Mouse (Mus musculus): ENCODE measurements around the gene Hcn3. TPM values are rescaled to one million over a fixed set of nuclear protein-coding genes. Genes with fewer than 3 reads are reported as not detected.
A peak's percentile ranks its signal among the peaks of the same experiment; 100 is the strongest.

Gene Hcn3
- polyA plus RNA-seq, 1 experiment, result 0.10 TPM

DNA sequence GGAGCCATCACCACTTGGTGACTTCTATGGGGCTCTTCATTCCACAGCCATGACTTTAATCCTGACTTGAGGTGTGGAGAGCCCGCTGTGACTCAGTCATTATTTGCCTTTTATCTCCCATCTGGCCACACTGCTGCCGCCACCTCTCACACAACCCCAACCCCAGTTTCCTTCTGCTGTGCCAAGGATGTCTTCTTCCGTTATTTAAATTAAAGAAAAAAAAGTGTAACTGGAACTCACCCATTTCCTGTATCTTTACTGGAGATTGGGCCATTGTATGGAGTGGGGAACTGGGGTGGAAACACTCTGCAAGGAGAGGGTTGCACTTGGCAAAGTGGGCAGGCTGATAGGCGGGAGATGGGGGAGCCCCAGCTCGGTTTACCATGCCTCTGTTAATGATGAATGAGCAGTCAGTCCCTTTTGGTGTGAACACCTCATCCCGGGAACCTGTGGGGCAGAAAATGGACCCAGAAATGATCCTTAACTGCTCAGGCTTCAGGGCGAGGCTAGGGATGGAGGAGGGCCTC lies 22.6 kb upstream of the Hcn3 start:
- no peak overlapping the region for H3K4me2 ChIP-seq (ENCODE audit: low read depth)
- H3K27me3 ChIP-seq (ENCODE audit: control insufficient read depth, insufficient read depth, insufficient read length), result no peaks in the 10 kb centered on the region
- H3K36me3 ChIP-seq (ENCODE audit: control insufficient read depth, insufficient read depth), result no peaks in the 10 kb centered on the region
- peaks cover 14% of the 10 kb centered on the region for H3K79me2 ChIP-seq (ENCODE audit: control insufficient read depth, insufficient read depth)
- peak overlapping the region; percentile 8 for H3ac ChIP-seq (ENCODE audit: control insufficient read depth, insufficient read length)
- peak overlapping the region; percentile 35 for H3K4me3 ChIP-seq
- no peak for TF ChIP-seq MYOD1 (IDR thresholded peaks at IDR 0.05; ENCODE audit: control insufficient read depth in 1 of 3, insufficient read length in 2 of 3, low read depth in 2 of 3)
- TF ChIP-seq MYOG (IDR thresholded peaks at IDR 0.05; ENCODE audit: control insufficient read depth in 1 of 3, insufficient read depth in 1 of 3, insufficient read length in 2 of 3, low read depth in 2 of 3), result no peak
- no peak for TF ChIP-seq CEBPB (IDR thresholded peaks at IDR 0.05; ENCODE audit: insufficient read depth, poor library complexity, severe bottlenecking)

DNA sequence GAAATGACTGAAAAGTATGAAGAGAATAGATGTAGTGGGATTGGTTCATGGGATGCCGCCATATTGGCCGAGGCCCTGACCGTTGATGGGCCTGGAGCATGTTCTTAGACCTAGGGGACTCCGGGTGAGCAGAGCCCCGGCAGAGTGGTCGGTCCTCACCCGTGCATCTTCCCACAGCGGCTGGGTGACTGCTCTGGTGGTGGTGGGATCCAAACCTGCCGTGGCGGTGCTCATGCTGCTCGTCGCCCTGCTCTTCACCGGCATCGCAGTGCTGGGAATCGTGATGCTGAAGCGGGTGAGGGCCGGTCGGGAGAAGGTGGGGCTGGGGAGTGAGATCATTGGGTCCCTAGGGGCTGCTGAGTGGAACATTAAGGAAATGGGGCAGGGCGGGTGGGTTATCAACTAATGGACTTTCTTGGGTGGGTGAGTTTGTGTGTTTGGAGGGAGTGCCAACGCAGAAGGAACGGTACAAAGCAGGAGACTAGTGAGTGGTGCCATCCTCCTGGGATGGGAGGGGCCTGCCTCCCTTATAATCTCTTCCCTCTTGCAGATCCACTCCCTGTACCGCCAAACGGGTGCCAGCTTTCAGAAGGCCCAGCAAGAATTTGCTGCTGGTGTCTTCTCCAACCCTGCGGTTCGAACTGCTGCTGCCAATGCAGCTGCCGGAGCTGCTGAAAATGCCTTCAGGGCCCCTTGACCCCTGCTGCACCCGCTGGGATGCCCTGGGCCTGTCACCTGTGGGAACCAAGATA lies 21.9 kb upstream of the Hcn3 start:
- H3K79me2 ChIP-seq (ENCODE audit: control insufficient read depth, insufficient read depth), result peaks cover 14% of the 10 kb centered on the region
- H3K4me2 ChIP-seq (ENCODE audit: low read depth), result no peak overlapping the region
- no peak for TF ChIP-seq SRF (IDR thresholded peaks at IDR 0.05; ENCODE audit: control insufficient read depth, insufficient read length, low read depth)
- H3K36me3 ChIP-seq (ENCODE audit: control insufficient read depth, insufficient read depth), result no peaks in the 10 kb centered on the region
- H3K27me3 ChIP-seq (ENCODE audit: control insufficient read depth, insufficient read depth, insufficient read length), result no peaks in the 10 kb centered on the region
- H3ac ChIP-seq (ENCODE audit: control insufficient read depth, insufficient read length), result no peak overlapping the region
- no peak overlapping the region for H3K4me3 ChIP-seq

- Histone ChIP-seq H3K4me3 (no peak overlapping the region), H3K27me3 (ENCODE audit: control insufficient read depth, insufficient read depth, insufficient read length) (no peaks in the 10 kb centered on the region), H3ac (ENCODE audit: control insufficient read depth, insufficient read length) (no peak overlapping the region), H3K36me3 (ENCODE audit: control insufficient read depth, insufficient read depth) (peaks cover 17% of the 10 kb centered on the region), H3K4me2 (ENCODE audit: low read depth) (no peak overlapping the region), H3K79me2 (ENCODE audit: control insufficient read depth, insufficient read depth) (peaks cover 14% of the 10 kb centered on the region)
- TF ChIP-seq CEBPB (IDR thresholded peaks at IDR 0.05; ENCODE audit: insufficient read depth, poor library complexity, severe bottlenecking) (no peak), TCF12 (IDR thresholded peaks at IDR 0.05; ENCODE audit: insufficient read depth, poor library complexity, severe bottlenecking) (no peak), MAX (IDR thresholded peaks at IDR 0.05; ENCODE audit: low read depth) (no peak), E2F4 (IDR thresholded peaks at IDR 0.05; ENCODE audit: insufficient read depth) (no peak), POLR2A (IDR thresholded peaks at IDR 0.05; ENCODE audit: insufficient read length, low read depth) (no peak), POLR2AphosphoS2 (IDR thresholded peaks at IDR 0.05; ENCODE audit: insufficient read length, low read depth) (no peak), SRF (IDR thresholded peaks at IDR 0.05; ENCODE audit: control insufficient read depth, insufficient read length, low read depth) (no peak), USF1 (IDR thresholded peaks at IDR 0.05; ENCODE audit: low read depth) (no peak), TCF3 (IDR thresholded peaks at IDR 0.05; ENCODE audit: insufficient read length, low read depth) (no peak), MYOD1 (IDR thresholded peaks at IDR 0.05; ENCODE audit: control insufficient read depth in 1 of 3, insufficient read length in 2 of 3, low read depth in 2 of 3) (no peak), MYOG (IDR thresholded peaks at IDR 0.05; ENCODE audit: control insufficient read depth in 1 of 3, insufficient read depth in 1 of 3, insufficient read length in 2 of 3, low read depth in 2 of 3) (no peak), REST (IDR thresholded peaks at IDR 0.05; ENCODE audit: insufficient read depth, insufficient read length) (no peak)
Measured at GRCm38 (mm10) chr3:89179056-89179455, 19.1 kb upstream of the Hcn3 start.

- TF ChIP-seq CEBPB (IDR thresholded peaks at IDR 0.05; ENCODE audit: insufficient read depth, poor library complexity, severe bottlenecking) (no peak), SRF (IDR thresholded peaks at IDR 0.05; ENCODE audit: control insufficient read depth, insufficient read length, low read depth) (no peak), MAX (IDR thresholded peaks at IDR 0.05; ENCODE audit: low read depth) (no peak), POLR2A (IDR thresholded peaks at IDR 0.05; ENCODE audit: insufficient read length, low read depth) (peak; percentile 8)
- H3K4me3 ChIP-seq, result peak overlapping the region; percentile 87
- peaks cover 27% of the 10 kb centered on the region for H3K36me3 ChIP-seq (ENCODE audit: control insufficient read depth, insufficient read depth)
- H3ac ChIP-seq (ENCODE audit: control insufficient read depth, insufficient read length), result peak overlapping the region; percentile 36
- H3K27me3 ChIP-seq (ENCODE audit: control insufficient read depth, insufficient read depth, insufficient read length), result no peaks in the 10 kb centered on the region
- peak overlapping the region; percentile 93 for H3K4me2 ChIP-seq (ENCODE audit: low read depth)
- peaks cover 14% of the 10 kb centered on the region for H3K79me2 ChIP-seq (ENCODE audit: control insufficient read depth, insufficient read depth)
Measured at GRCm38 (mm10) chr3:89178107-89178385, 18.1 kb upstream of the Hcn3 start.

DNA sequence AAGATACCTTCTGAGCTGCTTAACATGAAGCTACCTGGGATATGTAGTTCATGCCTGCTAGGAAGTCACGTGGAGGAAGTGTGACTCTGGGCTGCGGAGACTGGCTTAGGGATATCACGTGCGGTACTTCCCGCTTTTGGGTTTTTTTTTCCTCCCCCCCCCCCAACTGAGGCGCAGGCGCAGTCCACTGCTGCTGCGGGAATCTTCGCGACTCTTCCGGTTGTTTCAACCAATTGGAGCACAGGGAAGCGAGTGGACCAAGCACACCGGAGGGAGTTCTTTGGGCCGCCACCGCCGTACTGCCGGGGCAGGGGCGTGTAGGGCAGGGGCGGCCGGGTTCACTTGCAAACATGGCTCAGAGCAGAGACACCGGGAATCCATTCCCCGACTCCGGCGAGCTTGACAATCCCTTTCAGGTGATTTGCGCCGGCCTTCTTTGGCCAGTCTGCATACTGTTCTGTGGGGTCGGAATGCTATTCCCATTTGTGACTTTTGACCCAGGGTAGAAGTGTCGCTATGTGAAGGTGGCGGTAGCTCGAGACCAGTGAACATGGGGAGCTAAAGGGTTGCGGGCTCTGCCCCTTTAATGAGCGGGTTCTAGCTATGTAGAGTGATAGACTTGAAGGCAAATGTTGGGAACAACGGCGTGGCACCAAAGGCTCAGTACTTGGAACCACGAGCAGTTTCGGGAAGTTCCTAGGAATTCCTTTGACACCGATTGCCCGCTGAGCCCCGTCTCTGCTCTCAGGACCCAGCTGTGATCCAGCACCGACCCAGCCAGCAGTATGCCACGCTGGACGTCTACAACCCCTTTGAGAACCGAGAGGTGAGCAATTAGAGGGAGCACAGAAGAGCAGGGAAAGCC lies 17.5 kb upstream of the Hcn3 start, which contains the start of gene Scamp3:
TSS of gene Scamp3 (plus strand) at position 232 of the 865 bp plus-strand sequence.
- Histone ChIP-seq H3K27me3 (ENCODE audit: control insufficient read depth, insufficient read depth, insufficient read length) (no peaks in the 10 kb centered on the region), H3K36me3 (ENCODE audit: control insufficient read depth, insufficient read depth) (peaks cover 33% of the 10 kb centered on the region)

More for the DNA sequence above, 17.5 kb upstream of the Hcn3 start, which contains the start of gene Scamp3:
- Histone ChIP-seq H3K79me2 (ENCODE audit: control insufficient read depth, insufficient read depth) (peaks cover 14% of the 10 kb centered on the region), H3K4me2 (ENCODE audit: low read depth) (peak within 1 kb of the TSS; percentile 93), H3ac (ENCODE audit: control insufficient read depth, insufficient read length) (peak within 1 kb of the TSS; percentile 36), H3K4me3 (peak within 1 kb of the TSS; percentile 87)
- TF ChIP-seq REST (IDR thresholded peaks at IDR 0.05; ENCODE audit: insufficient read depth, insufficient read length) (no peak), POLR2A (IDR thresholded peaks at IDR 0.05; ENCODE audit: insufficient read length, low read depth) (peak; percentile 83), CEBPB (IDR thresholded peaks at IDR 0.05; ENCODE audit: insufficient read depth, poor library complexity, severe bottlenecking) (no peak), MYOG (IDR thresholded peaks at IDR 0.05; ENCODE audit: control insufficient read depth in 1 of 3, insufficient read depth in 1 of 3, insufficient read length in 2 of 3, low read depth in 2 of 3) (no peak), MYOD1 (IDR thresholded peaks at IDR 0.05; ENCODE audit: control insufficient read depth in 1 of 3, insufficient read length in 2 of 3, low read depth in 2 of 3) (no peak), E2F4 (IDR thresholded peaks at IDR 0.05; ENCODE audit: insufficient read depth) (no peak), SRF (IDR thresholded peaks at IDR 0.05; ENCODE audit: control insufficient read depth, insufficient read length, low read depth) (peak; percentile 69), MAX (IDR thresholded peaks at IDR 0.05; ENCODE audit: low read depth) (peak; percentile 64), TCF3 (IDR thresholded peaks at IDR 0.05; ENCODE audit: insufficient read length, low read depth) (no peak), USF1 (IDR thresholded peaks at IDR 0.05; ENCODE audit: low read depth) (peak; percentile 99), TCF12 (IDR thresholded peaks at IDR 0.05; ENCODE audit: insufficient read depth, poor library complexity, severe bottlenecking) (no peak), POLR2AphosphoS2 (IDR thresholded peaks at IDR 0.05; ENCODE audit: insufficient read length, low read depth) (peak; percentile 98)
